Mouse (Mus musculus): Measurements from ENCODE around the gene Fam174a. TPM values are rescaled to one million over a fixed set of nuclear protein-coding genes. Genes with fewer than 3 reads are reported as not detected.

Gene Fam174a
- polyA plus RNA-seq, 1 experiment from 2014 or later: 21.2 TPM

DNA sequence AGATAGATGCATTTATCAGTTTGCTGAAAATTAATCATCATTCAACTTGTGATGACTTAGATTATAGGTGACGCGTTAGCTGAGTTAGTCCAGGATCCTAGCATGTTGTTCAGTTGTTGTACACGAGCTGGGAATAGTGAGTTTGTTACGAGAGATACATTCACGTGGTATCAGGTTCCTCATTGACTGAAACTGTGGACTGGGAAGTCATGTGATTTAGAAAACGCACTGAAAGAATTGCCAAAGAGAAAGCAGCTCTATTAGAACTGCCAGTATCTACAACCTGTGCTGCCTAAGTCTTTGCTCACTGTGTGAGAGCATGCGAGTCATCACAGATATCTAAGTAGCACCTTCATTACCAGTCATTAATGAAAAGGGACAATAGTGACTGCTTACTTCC, 9.6 kb downstream of the Fam174a start:
- Histone ChIP-seq H3K4me1 (replicated peaks; ENCODE audit: control insufficient read depth, insufficient read depth, low read length) (no peaks in the 10 kb centered on the region), H3K27ac (ENCODE audit: low read depth) (no peak overlapping the region), H3K4me3 (ENCODE audit: low read depth, low read length) (no peak overlapping the region), H3K9ac (ENCODE audit: low read length) (no peak overlapping the region), H3K36me3 (ENCODE audit: control insufficient read depth, insufficient read depth, low read length) (peaks cover 15% of the 10 kb centered on the region; the same call in 1 of the 2 replicates), H3K9me3 (ENCODE audit: control insufficient read depth, low read length) (no peaks in the 10 kb centered on the region), H3K27me3 (replicated peaks; ENCODE audit: control insufficient read depth, insufficient read depth, low read length) (no peaks in the 10 kb centered on the region), H3K4me2 (ENCODE audit: low read length) (no peak overlapping the region)
- WGBS: 82% methylated on average over 7 of the region's 7 CpGs
- ATAC-seq (replicated peaks; ENCODE audit: low FRiP score, low TSS enrichment, low read depth): no peak
- DNase-seq (ENCODE audit: low spot score): no peak

DNA sequence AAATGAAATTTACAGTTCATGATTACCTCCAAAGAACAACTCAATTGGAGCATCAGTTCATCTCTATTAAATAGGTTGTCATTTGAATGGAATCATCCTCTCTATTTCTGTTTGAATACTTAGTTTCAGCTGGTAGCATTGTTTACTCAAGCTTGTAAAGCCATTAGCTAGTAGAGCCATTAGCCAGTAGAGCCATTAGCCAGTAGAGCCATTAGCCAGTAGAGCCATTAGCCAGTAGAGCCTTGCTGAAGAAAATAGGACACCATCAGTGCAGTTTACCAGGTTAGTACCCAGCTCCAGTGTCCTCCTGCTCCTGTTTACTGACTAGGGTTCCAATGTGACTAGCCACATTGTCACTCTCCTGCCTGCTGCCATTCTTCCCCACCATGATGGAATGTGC, 13.4 kb downstream of the Fam174a start:
- Histone ChIP-seq H3K9ac (ENCODE audit: low read length) (no peak overlapping the region), H3K27me3 (replicated peaks; ENCODE audit: control insufficient read depth, insufficient read depth, low read length) (no peaks in the 10 kb centered on the region), H3K4me3 (ENCODE audit: low read depth, low read length) (no peak overlapping the region), H3K4me2 (ENCODE audit: low read length) (no peak overlapping the region), H3K9me3 (ENCODE audit: control insufficient read depth, low read length) (no peaks in the 10 kb centered on the region), H3K4me1 (replicated peaks; ENCODE audit: control insufficient read depth, insufficient read depth, low read length) (no peaks in the 10 kb centered on the region), H3K27ac (ENCODE audit: low read depth) (no peak overlapping the region), H3K36me3 (ENCODE audit: control insufficient read depth, insufficient read depth, low read length) (peaks cover 21% of the 10 kb centered on the region; the same call in 1 of the 2 replicates)
- DNase-seq (ENCODE audit: low spot score) (no peak), ATAC-seq (replicated peaks; ENCODE audit: low FRiP score, low TSS enrichment, low read depth) (no peak)

DNA sequence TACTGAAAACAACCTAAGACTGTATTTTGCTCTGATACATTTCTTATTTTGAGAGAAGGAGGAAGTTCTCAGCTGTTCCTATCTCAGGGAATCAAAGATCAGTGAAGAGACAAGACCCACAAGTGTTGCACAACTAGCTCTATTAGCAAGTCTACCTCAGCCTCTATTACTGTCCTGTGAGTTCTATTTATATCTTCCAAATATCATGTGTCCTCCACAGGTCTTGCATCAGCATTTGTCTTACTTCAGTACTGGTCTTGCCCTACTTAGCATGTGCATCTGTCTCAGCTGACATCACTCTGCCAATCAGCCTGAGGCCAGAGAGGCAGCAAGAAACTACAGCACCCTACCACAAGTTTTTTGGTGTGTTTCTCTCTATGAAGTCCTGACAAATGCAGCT, 26.2 kb downstream of the Fam174a start:
- H3K4me2 ChIP-seq (ENCODE audit: low read length): no peak overlapping the region
- no peak overlapping the region for H3K9ac ChIP-seq (ENCODE audit: low read length)
- no peak for DNase-seq (ENCODE audit: low spot score)
- no peaks in the 10 kb centered on the region for H3K9me3 ChIP-seq (ENCODE audit: control insufficient read depth, low read length)
- H3K4me3 ChIP-seq (ENCODE audit: low read depth, low read length): no peak overlapping the region
- ATAC-seq (replicated peaks; ENCODE audit: low FRiP score, low TSS enrichment, low read depth): no peak
- no peak overlapping the region for H3K27ac ChIP-seq (ENCODE audit: low read depth)
- H3K36me3 ChIP-seq (ENCODE audit: control insufficient read depth, insufficient read depth, low read length): no peaks in the 10 kb centered on the region
- no peaks in the 10 kb centered on the region for H3K4me1 ChIP-seq (replicated peaks; ENCODE audit: control insufficient read depth, insufficient read depth, low read length)
- H3K27me3 ChIP-seq (replicated peaks; ENCODE audit: control insufficient read depth, insufficient read depth, low read length): no peaks in the 10 kb centered on the region

DNA sequence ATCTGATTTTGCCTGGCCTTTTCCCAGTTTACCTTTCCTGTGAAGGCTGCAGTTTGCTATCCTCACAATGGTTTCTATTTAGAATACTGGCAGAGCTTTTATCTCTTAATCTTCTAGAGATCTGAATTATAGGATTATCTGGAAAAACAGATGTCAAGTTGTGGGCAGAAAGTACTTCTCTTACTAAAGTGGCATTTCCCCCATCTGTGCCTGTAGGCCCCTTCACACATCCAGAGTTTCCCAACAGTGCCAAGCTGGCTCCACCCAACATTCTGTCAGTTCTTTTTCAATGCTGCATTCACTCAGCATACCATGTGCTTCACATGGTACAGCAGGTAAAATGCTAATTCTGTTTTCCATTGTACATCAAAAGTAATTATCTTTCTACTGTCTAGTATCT, 28.8 kb downstream of the Fam174a start:
- no peaks in the 10 kb centered on the region for H3K4me1 ChIP-seq (replicated peaks; ENCODE audit: control insufficient read depth, insufficient read depth, low read length)
- no peak for ATAC-seq (replicated peaks; ENCODE audit: low FRiP score, low TSS enrichment, low read depth)
- no peak overlapping the region for H3K27ac ChIP-seq (ENCODE audit: low read depth)
- no peak overlapping the region for H3K4me2 ChIP-seq (ENCODE audit: low read length)
- no peak overlapping the region for H3K9ac ChIP-seq (ENCODE audit: low read length)
- H3K36me3 ChIP-seq (ENCODE audit: control insufficient read depth, insufficient read depth, low read length): no peaks in the 10 kb centered on the region
- no peaks in the 10 kb centered on the region for H3K9me3 ChIP-seq (ENCODE audit: control insufficient read depth, low read length)
- H3K4me3 ChIP-seq (ENCODE audit: low read depth, low read length): no peak overlapping the region
- no peaks in the 10 kb centered on the region for H3K27me3 ChIP-seq (replicated peaks; ENCODE audit: control insufficient read depth, insufficient read depth, low read length)
- no peak for DNase-seq (ENCODE audit: low spot score)

DNA sequence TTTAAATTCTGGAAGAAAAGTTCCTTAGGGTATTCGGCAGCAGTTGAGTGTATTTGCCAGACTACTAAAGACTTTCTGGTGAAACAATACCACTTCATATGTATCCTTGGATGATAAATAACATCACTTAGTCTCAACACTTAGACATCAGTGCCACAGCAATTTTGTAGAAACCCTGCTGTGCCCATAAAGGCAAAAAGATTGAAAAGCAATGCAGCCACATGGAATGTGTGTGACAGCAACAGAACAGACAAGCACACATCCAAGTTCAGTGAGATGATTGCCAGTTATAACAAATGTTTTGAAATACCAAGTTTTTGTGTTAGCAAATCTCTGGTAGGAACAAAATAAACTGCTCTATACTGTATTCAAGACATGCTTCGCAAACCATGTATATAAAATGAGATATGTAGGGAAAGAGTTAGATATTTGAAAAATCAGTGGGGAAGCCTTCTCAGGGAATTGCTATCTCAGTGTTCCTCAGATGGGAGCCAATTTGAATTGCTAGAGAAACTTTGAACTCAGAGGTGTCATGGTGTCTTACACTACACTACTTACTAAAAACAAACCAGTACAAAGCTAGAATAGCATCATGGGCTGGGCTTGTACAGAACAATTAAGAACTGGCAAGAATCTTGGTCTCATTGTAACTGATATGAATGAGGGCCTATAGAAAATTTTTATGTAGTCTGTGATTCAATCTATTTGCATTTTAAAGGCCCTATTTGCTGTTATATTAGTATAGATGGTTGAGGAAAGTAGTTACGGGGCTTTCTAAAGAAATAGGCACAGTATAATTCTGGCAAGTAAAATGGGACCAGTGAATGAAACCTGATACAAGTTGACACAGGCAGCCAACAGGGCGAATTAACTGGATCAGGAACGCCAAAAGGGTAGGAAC, 30.4 kb downstream of the Fam174a start:
- Histone ChIP-seq H3K36me3 (ENCODE audit: control insufficient read depth, insufficient read depth, low read length) (no peaks in the 10 kb centered on the region), H3K27ac (ENCODE audit: low read depth) (no peak overlapping the region), H3K4me1 (replicated peaks; ENCODE audit: control insufficient read depth, insufficient read depth, low read length) (no peaks in the 10 kb centered on the region), H3K4me2 (ENCODE audit: low read length) (no peak overlapping the region), H3K9ac (ENCODE audit: low read length) (no peak overlapping the region), H3K9me3 (ENCODE audit: control insufficient read depth, low read length) (no peaks in the 10 kb centered on the region), H3K27me3 (replicated peaks; ENCODE audit: control insufficient read depth, insufficient read depth, low read length) (no peaks in the 10 kb centered on the region), H3K4me3 (ENCODE audit: low read depth, low read length) (no peak overlapping the region)
- DNase-seq (ENCODE audit: low spot score) (no peak), ATAC-seq (replicated peaks; ENCODE audit: low FRiP score, low TSS enrichment, low read depth) (no peak)
- WGBS: 90% methylated on average over 5 of the region's 5 CpGs

DNA sequence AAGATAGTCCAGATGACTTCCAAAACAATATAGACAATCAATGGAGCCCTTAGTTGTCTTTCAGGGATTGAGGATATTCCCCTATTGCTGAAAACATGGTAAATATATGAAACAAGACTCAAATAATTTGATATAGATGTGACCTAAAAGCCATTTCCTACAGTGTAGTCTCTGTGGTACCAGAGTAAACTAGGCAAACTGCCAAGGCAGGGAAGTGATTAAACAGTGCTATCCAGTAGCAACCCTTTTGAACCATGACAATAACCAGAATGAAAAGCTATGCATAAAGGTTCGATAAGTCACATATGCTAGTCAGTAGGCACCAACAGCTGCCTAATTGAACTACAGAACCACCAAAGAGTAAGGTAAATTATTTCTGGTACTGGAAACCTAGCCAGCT, 40.7 kb downstream of the Fam174a start:
- H3K9me3 ChIP-seq (ENCODE audit: control insufficient read depth, low read length): no peaks in the 10 kb centered on the region
- H3K9ac ChIP-seq (ENCODE audit: low read length): no peak overlapping the region
- H3K4me1 ChIP-seq (replicated peaks; ENCODE audit: control insufficient read depth, insufficient read depth, low read length): no peaks in the 10 kb centered on the region; the same call in 1 of the 2 replicates
- ATAC-seq (replicated peaks; ENCODE audit: low FRiP score, low TSS enrichment, low read depth): no peak
- no peak for DNase-seq (ENCODE audit: low spot score)
- no peaks in the 10 kb centered on the region for H3K27me3 ChIP-seq (replicated peaks; ENCODE audit: control insufficient read depth, insufficient read depth, low read length)
- no peak overlapping the region for H3K27ac ChIP-seq (ENCODE audit: low read depth)
- H3K4me2 ChIP-seq (ENCODE audit: low read length): no peak overlapping the region
- no peak overlapping the region for H3K4me3 ChIP-seq (ENCODE audit: low read depth, low read length)
- WGBS: 33% methylated on average over 1 of the region's 1 CpGs
- H3K36me3 ChIP-seq (ENCODE audit: control insufficient read depth, insufficient read depth, low read length): no peaks in the 10 kb centered on the region

DNA sequence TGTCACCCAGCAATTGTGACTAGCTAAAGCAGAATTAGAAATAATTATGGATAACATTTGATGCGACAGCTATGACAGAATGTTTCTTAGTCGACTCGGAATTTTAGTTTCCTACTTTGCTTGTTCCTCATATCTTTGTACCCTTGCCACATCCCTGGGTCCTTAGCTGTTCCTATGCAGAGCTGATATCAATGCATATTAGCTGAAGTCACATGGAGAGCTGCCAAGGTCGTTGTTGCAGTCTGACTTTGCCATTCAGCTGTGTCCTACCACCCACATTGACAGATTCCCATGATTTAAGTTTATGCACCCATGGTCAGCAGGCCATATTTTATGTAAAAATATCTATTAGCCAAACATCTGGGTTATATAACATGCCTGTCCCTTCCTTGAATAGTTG, 43.5 kb downstream of the Fam174a start:
- no peaks in the 10 kb centered on the region for H3K36me3 ChIP-seq (ENCODE audit: control insufficient read depth, insufficient read depth, low read length)
- no peaks in the 10 kb centered on the region for H3K27me3 ChIP-seq (replicated peaks; ENCODE audit: control insufficient read depth, insufficient read depth, low read length)
- no peak for DNase-seq (ENCODE audit: low spot score)
- ATAC-seq (replicated peaks; ENCODE audit: low FRiP score, low TSS enrichment, low read depth): no peak
- H3K9me3 ChIP-seq (ENCODE audit: control insufficient read depth, low read length): no peaks in the 10 kb centered on the region
- no peak overlapping the region for H3K27ac ChIP-seq (ENCODE audit: low read depth)
- H3K9ac ChIP-seq (ENCODE audit: low read length): no peak overlapping the region
- 60% methylated on average over 4 of the region's 4 CpGs for WGBS
- no peak overlapping the region for H3K4me3 ChIP-seq (ENCODE audit: low read depth, low read length)
- H3K4me1 ChIP-seq (replicated peaks; ENCODE audit: control insufficient read depth, insufficient read depth, low read length): no peaks in the 10 kb centered on the region; the same call in 1 of the 2 replicates
- no peak overlapping the region for H3K4me2 ChIP-seq (ENCODE audit: low read length)

DNA sequence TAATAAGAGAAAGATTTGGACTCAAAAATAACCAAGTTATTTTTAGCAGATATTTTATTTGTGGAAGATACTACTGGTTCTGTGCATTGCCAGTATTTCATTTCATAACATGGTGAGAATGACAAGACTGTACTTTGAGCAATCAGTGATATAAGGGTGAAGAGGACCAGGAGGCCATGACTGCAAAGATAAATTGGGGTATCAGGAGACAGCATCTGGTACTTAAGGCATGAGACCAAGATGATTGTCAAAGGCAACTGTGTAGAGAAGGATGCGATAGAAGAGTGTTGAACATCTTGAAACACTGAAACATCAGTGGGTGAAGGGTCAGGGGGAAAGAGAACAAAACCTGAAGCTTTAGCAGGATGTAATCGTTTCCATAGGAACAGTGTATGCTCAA, 50.3 kb downstream of the Fam174a start:
- Histone ChIP-seq H3K9ac (ENCODE audit: low read length) (no peak overlapping the region), H3K27me3 (replicated peaks; ENCODE audit: control insufficient read depth, insufficient read depth, low read length) (no peaks in the 10 kb centered on the region), H3K27ac (ENCODE audit: low read depth) (no peak overlapping the region), H3K4me1 (replicated peaks; ENCODE audit: control insufficient read depth, insufficient read depth, low read length) (no peaks in the 10 kb centered on the region), H3K9me3 (ENCODE audit: control insufficient read depth, low read length) (no peaks in the 10 kb centered on the region), H3K4me2 (ENCODE audit: low read length) (no peak overlapping the region), H3K36me3 (ENCODE audit: control insufficient read depth, insufficient read depth, low read length) (no peaks in the 10 kb centered on the region), H3K4me3 (ENCODE audit: low read depth, low read length) (no peak overlapping the region)
- ATAC-seq (replicated peaks; ENCODE audit: low FRiP score, low TSS enrichment, low read depth): no peak
- DNase-seq (ENCODE audit: low spot score): no peak
- WGBS: 81% methylated on average over 2 of the region's 2 CpGs
